9 mouse cellular contexts compared by ENCODE assay signal in the genomic region with DNA sequence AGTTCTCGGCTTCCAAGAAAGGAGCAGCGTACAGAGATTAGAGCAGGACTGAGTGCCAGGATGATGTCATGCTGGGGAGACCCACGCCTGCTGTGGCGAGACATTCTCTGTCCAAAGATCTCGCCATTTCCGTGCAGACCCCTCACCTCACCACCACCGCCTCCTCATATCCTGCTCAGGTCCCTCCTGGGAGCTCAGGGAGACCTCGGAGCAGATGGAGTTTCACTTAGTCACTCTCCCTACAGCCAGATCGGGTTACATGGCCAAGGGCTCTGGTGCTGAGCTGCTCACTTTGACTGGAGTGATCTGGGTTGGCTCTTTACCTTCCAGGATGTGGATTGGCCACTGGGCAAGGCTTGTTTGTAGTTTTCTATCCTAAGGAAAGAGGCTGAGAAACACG. TPM values are rescaled to one million over a fixed set of nuclear protein-coding genes. Genes with fewer than 3 reads are reported as not detected.
A peak's percentile ranks its signal among the peaks of the same experiment; 100 is the strongest.
DNase-seq lines count a peak whose midpoint lies in the region; ATAC-seq lines count a peak whose summit lies in the region.
"Had no signal": no experiment of that assay in that cellular context is flagged by ENCODE, and none has a peak within 500 bp of the region (broad histone marks: within the 10 kb centered on the region; RNA-seq: fewer than 3 reads in every experiment).

No protein-coding gene starts in this region.

- no peaks in the 10 kb centered on the region for H3K9me3 ChIP-seq in heart, embryonic 10.5 days
- no peaks in the 10 kb centered on the region for H3K9me3 ChIP-seq in heart, embryonic 16.5 days (replicated peaks; ENCODE audit: control insufficient read depth, low read length)

- peak; percentile 75 for DNase-seq in heart, embryonic 10.5 days (ENCODE audit: low spot score)
- no peak for DNase-seq in heart, postnatal 25 days (ENCODE audit: low spot score)
- DNase-seq in 3T3-L1 (ENCODE audit: low read depth, low spot score): peak; percentile 88
- DNase-seq in embryo, embryonic 11 days: peak; percentile 61
- DNase-seq in Muller cell, postnatal 12 days (ENCODE audit: inconsistent ontology term): no peak
- no peak for DNase-seq in left cerebral cortex, adult 8-10 months (ENCODE audit: low spot score in 2 of 2)

- H3K27ac ChIP-seq in heart, embryonic 10.5 days: peak overlapping the region; percentile 7; the same call in 1 of the 2 replicates
- H3K27ac ChIP-seq in heart, embryonic 16.5 days (ENCODE audit: low read length): no peak overlapping the region

- ATAC-seq in heart, embryonic 16.5 days (replicated peaks; ENCODE audit: extremely low read depth, insufficient read depth, low FRiP score): peak; percentile 45; the same call in 1 of the 2 replicates
- ATAC-seq in megakaryocyte-erythroid progenitor cell, adult 5-6 weeks (replicated peaks; ENCODE audit: low FRiP score, low TSS enrichment, poor library complexity, severe bottlenecking): no peak

- peak overlapping the region; percentile 64 for H3K4me2 ChIP-seq in heart, embryonic 16.5 days (ENCODE audit: low read depth, low read length)

- peaks cover 72% of the 10 kb centered on the region for H3K27me3 ChIP-seq in heart, embryonic 10.5 days (ENCODE audit: insufficient read depth, poor library complexity, severe bottlenecking)
- H3K27me3 ChIP-seq in heart, embryonic 16.5 days (ENCODE audit: control insufficient read depth, insufficient read depth, low read length): no peaks in the 10 kb centered on the region; the same call in none of the 2 replicates

- 14% methylated on average over 10 of the region's 10 CpGs for whole genome bisulfite sequencing in heart, embryonic 10.5 days
- WGBS in heart, embryonic 16.5 days: 14% methylated on average over 10 of the region's 10 CpGs

- H3K36me3 ChIP-seq in heart, embryonic 10.5 days: no peaks in the 10 kb centered on the region
- no peaks in the 10 kb centered on the region for H3K36me3 ChIP-seq in heart, embryonic 16.5 days (ENCODE audit: control insufficient read depth, insufficient read depth)

- H3K9ac ChIP-seq in heart, embryonic 16.5 days (ENCODE audit: low read length): no peak overlapping the region; the same call in 1 of the 2 replicates

- intact Hi-C loops in heart, postnatal 25 days (cut with DNase I): no loop called here

- peaks cover 9% of the 10 kb centered on the region for H3K4me1 ChIP-seq in heart, embryonic 10.5 days
- H3K4me1 ChIP-seq in heart, embryonic 16.5 days (ENCODE audit: control insufficient read depth, insufficient read depth, low read length): peaks cover 12% of the 10 kb centered on the region

- peak overlapping the region; percentile 32; the same call in 1 of the 2 replicates for H3K4me3 ChIP-seq in heart, embryonic 10.5 days
- peak overlapping the region; percentile 43 for H3K4me3 ChIP-seq in heart, embryonic 16.5 days (ENCODE audit: low read length)

RNA-seq across cellular contexts. Expression of a gene that starts 18.5 kb away (rescaled TPM):
- polyA plus RNA-seq in heart, embryonic 10.5 days (2016; fragmentation: Nextera tagmentation; extraction: Ambion mirVana): 35.3 and 60.9 TPM in 2 replicates
- 1 to 10 TPM; 1.0 TPM for total RNA-seq in heart, postnatal 25 days (2021)
- polyA plus RNA-seq in heart, embryonic 16.5 days (2015; fragmentation: Nextera tagmentation; extraction: Ambion mirVana): 26.4 and 31.3 TPM in 2 replicates
- not detected in 2 replicates for total RNA-seq in megakaryocyte-erythroid progenitor cell, adult 5-6 weeks (2014; fragmentation: Nextera tagmentation)
- 0.08 TPM in 1 of 2 replicates, not detected in the other for total RNA-seq in megakaryocyte-erythroid progenitor cell, adult 5-6 weeks (2017)
- total RNA-seq in left cerebral cortex, adult 8-10 months (2022): 1 to 10 TPM; 1.9 to 3.2 (median 2.1) TPM
- total RNA-seq: neutrophil, adult 5-6 weeks had no signal

Comparison
In these comparisons a context has a peak if more than half of its experiments do, and no peak if none do; other contexts are left out.
1. DNase-seq: peak in heart, embryonic 10.5 days (single experiment), 3T3-L1 (single experiment) and embryo, embryonic 11 days (single experiment); none in heart, postnatal 25 days (single experiment), Muller cell, postnatal 12 days (single experiment) and left cerebral cortex, adult 8-10 months (0 of 2).